Mouse (Mus musculus) erythroblast, adult 5-6 weeks (primary cell): ENCODE measurements around the gene Sh3glb2. TPM values are rescaled to one million over a fixed set of nuclear protein-coding genes. Genes with fewer than 3 reads are reported as not detected.

Experiments used
- ATAC-seq: replicated peaks from 2 replicates; pipeline ENCODE4 v1.8.0; 2016; ENCODE audit warnings: moderate number of reproducible peaks, mild to moderate bottlenecking, moderate TSS enrichment, inconsistent platforms; ENCODE audit not compliant: poor library complexity, low FRiP score, severe bottlenecking
- total RNA-seq, 2 experiments: library from RNA; stranded (forward) in 1 of 2; stranded (reverse) in 1 of 2; fragments of 150-400 nt in 1 of 2; fragments of 200-764, 138-1000 nt in 1 of 2; gene quantifications; 2 replicates each; pipeline versions ENCODE4 v1.2.3 to v1.2.4; 2015 to 2017; ENCODE audit warnings: low replicate concordance in 2 of 2

Gene Sh3glb2
- total RNA-seq (2015; ENCODE audit: low replicate concordance): 5.2 and 7.3 TPM in 2 replicates
- 7.4 and 9.3 TPM in 2 replicates for total RNA-seq (2017; ENCODE audit: low replicate concordance)

DNA sequence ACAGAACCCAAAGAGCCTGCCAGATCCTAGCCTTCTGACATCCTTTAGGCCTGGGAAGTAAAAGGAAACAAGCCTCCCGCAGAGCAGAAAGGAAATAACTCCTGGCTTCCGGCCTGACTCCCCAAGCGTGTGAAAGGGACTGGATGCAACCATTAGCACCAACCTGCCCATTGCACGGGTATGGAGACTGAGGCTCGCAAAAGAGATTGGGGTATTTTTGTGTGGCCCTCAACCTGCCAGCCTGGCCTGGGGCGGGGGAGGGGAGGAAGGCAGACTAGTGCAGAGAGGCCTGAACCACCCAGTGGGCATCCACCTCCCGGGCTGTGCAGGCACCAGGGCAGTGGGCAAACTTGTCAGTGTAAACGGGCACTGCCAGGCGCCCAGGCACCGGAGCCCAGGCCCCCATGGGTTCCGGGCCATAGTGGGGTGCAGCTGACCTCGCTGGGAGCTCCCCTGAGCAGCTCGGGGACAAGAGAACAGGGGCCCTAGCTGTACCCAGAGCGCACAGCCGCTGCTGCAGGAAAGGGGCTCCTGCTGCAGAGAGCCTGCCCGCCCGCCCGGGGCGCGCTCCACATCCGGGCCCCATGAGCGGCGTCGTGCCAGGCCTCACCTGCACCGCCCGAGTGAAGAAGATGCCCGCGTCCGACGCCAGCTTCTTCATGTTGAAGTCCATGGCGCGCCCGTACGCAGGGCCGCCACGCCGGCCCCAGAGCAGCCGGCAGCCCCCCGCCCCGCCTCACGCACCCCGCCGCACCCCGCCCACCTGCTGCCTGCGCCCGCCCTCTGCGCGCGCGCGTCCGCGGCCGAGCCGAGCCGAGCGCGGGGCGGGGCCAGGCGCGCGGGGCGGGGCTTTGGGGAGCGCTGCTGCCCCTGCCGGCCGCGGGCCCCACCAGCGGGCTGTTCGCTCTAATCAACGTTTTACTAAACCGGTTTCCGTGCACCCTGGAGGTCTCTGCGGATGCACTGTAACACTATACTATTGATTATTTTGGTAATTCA is at the start of gene Sh3glb2:
Gene Sh3glb2, minus strand, starts transcription at position 805 of the 999 bp plus-strand sequence.
- ATAC-seq: peak; percentile 53

DNA sequence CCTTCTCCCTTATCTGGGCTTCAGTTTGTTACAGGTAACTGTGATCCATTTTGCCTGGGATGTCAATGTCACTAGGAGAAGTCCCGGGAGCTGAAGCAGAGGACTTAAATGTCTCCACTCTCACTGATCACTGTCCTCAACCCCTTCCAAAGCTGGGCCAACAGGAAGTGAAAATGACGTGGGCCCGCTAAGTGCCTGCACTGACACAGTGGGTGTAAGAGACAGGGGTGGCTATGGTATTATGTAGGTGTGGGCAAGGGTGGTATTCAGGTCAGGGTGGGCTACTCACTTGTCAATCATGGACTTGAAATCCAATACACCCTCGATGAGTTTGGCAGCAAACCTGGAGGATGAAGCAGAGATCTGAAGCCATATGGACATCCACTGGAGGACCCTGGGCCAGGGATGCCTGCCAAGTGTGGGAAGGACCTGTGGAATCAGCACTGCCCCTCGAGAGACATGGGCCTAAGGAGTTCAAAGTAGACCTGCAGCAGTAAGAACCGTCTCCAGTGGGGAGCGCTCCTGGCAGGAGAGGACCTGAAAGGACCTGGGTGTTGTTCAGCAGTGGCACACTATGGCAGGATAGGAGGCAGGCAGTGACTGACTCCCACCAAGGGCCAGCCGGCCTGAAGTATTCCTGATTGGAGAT is 49.4 kb upstream of the Sh3glb2 start:
- ATAC-seq: no peak

DNA sequence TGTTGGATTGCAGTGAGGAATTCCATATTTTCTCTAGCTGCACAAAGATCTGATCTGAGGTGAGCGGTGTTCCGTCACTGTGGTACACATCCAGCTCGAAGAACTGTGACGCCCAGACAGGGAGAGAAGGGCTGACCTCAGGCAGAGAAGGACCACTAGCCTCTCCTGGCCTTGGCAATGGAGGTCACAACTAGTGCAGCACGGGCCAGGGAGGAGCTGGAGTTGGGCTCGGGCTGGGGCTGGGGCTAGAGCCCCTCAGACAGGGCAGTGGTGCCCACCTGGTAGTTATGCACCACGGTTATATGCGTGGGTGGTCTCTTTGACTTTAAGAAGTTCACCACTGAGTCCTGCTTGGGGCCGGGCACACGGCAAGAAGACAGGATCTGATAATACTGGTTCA is 48.6 kb upstream of the Sh3glb2 start:
- no peak for ATAC-seq

DNA sequence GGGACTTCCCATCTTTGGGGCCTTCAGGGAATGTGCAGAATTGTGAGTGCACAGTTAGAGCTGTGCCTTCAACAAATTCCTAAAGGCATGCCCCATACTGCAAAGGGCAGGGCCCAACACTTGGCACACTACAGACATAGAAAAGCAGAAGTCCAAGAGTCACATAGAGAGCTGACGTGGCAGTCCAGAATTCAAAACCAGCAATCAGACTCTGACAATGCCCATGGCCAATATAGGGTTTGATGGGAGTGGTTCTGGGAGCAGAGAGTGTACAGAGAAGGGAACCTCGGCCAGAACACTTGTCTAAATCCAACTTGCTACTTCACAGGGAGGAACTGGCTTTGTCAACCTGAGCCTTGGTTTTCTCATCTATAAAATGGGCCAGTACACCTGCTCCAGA is 48.1 kb upstream of the Sh3glb2 start:
- no peak for ATAC-seq

DNA sequence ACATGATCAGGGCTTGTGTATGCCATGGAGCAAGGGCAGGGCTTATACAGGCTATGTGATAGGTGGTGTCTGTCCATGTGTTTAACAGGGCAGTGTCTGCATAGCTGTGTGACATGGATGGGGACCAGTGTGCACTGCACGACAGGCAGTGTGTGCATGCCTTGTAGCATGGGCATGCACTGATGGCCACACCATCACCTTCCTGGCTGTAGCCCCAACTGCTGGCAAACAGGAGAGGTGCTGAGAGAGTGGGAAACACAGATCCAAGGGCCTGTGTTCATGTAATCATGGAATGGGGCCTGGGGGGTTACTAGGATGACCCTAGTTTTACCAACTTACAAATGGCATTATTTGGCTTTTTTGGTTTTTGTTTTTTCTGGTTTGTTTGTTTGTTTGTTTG is 44.7 kb upstream of the Sh3glb2 start:
- ATAC-seq: no peak

DNA sequence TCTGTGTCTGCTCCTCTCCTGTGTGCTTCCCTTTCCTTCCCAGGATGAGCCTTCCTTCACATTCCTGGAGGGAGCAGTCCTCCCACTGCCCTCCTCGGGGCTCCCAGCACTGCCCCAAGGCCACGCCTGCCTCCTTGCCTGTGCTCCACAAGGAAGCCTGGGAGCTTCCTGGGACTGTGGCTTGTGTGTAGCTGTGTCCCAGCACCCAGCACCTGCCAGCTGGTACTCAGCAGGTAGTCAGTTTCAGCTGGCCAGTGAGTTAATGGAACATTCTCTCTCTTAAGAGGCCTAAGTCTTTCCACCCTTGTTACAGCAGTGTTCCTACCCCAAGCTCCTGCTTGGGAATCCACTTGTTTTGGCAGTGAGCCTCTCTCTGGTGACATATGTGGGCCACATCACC is 43.7 kb upstream of the Sh3glb2 start:
- no peak for ATAC-seq

DNA sequence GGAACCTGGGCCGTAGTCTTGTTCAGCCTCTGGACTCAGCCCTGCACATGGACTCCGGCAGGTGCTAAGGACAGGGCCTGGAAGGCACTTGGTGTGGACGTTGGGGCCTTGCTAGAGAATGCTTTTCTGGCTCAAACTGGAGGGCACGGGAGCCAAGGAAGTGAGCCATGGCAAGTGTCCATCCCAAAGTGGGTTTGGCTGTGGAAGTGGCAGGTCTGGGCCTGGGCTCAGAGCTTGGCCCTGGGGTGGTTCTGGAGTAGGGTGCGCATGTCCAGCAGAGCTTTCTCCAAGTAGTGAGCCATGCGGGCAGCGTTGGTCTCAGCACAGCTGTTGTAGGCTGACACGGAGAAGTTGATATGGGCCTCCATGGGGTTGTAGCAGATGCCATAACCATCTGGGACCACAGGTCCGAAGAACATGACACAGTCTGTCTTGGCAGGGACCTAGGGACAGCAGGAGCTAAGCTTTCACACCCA is 43.3 kb upstream of the Sh3glb2 start:
- no peak for ATAC-seq

DNA sequence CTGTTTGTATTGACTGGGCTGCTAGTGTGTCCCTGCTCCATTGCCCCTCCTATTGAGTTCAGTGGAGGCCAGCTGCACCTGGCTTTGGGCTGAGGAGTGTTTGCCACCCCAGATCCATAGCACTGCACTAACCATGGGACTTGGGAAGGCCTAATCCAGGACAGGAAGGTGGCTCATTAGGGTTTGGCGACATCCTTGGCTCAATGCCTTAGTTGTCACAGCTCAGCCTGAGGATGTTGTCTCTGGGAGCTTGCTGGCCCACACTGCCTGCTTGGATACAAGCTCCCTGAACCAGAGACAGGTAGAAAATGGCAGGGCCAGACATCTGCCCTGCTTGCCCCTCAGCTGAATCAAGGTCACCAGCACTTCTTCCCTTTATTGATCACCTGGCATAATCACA is 42.4 kb upstream of the Sh3glb2 start:
- no peak for ATAC-seq

DNA sequence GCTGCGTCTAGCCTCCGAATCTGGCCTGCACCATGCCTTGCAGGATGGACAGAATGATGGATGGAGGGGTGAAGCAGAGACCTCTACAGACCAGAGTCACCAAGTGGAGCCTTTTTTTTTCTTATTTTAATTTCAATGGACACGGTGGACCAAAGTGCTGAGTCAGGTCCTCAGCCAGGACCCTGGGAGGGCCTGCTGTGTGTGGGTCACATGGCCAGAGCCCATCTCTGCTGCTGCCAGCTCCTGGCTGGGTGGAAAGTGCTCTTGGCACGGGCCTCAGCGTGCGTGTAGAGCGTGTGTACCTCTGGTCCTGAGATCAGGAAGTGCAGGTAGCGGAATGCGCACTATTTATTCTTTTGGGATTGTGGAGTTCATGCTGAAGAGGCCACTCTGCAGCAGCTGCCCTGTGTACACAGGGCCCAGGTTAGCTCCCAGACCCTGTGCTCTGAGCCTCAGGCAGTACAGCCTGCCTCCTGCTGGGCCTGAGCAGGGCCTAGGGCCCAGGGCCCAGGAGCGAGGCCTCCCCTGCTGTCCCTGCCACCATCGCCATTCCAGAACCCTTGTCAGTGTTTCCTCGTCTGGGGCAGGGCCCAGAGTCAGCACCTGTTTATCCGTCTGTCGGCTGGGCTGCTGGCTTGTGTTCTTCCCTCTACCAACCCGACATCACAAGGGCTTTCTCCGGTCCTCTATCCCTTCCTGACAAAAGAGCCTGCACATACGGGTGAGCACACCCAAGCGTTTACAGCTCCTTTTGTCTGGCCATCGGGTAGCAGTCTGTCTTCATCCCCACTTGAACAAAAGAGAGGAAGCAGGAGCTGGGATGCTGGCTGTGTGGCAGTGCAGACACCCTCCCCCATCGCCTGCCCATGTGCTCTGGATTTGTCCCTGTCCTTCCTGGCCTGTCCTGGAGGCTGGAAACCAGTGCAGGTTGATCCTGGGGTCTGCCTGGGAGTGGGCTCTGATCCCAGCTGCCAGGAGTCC is 40.3 kb upstream of the Sh3glb2 start:
- no peak for ATAC-seq

DNA sequence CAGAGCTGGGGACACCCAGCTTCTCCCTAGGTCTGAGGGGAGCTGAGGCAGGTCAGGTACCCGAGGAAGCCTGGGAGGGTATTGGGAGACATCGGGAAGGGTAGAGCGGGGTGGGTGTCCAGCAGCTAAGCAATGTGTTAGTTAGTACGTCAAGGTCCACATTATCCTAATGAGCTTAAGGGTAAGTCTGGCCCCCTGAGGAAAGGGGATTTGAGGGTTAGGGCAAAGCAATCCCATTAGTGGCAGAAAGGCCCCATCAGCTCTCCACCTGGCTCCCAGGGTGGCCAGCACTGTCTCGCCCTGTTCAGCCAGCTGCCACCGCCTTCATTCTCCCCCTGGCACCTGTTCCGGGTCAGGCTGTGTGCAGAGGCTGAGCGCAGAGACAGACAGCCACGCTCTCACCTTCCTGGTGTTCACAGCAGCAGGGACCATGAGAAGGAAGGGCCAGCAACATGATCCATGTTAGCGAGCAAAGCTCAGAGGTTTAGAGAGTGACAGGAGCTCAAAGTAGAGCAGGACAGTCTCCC is 38.9 kb upstream of the Sh3glb2 start:
- no peak for ATAC-seq

DNA sequence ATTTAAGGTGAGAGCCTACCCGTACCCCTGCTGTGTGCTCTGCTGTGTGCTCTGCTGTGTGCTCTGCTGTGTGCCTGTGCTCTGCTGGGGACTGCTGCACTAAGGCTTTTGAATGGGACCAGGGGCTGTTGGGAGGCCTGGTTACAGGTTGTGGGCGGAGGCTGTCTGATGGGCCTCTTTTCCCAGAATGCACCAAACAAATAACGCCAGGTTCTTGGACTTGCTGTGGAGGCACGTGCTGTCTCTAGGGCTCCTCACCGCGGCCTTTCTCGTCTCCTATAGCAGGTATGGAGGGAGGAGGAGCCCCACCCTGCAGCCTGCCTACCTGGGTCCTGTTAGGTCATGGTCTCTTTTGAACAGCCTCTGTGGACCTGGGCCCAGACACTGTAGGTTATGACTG is 37.1 kb upstream of the Sh3glb2 start:
- ATAC-seq: no peak

DNA sequence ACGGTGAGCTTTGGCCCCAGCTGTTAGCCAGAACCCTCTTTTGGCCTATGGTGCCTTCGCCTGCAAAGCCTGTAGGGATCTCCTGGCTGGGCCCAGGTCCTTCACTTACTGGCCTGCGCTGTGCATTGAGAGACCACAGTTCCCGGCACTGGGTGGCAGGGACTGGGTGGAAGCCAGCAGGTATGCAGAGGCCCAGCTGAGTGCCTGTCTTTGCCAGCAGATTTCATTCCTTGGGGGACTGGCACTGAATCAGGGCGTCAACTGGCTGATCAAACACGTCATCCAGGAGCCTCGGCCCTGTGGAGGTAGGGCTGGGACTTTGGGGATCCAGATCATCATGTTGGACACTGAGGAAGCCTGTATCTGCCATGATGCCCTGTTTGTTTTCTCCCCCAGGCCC is 36.6 kb upstream of the Sh3glb2 start:
- no peak for ATAC-seq

DNA sequence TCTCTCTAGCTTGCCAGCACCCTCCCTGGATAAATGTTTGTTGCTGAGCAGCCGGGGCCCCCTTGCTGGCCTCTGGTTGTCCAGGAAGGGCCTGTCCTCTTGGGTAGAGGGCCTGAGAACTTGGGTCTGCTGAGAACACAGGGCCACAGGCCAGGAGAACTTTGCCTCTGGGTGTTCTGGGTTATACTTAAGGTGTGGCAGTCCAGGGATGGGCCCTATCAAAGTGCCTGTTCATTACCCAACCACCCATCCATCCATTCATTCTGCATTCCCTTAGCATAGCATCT is 34.2 kb upstream of the Sh3glb2 start:
- no peak for ATAC-seq

DNA sequence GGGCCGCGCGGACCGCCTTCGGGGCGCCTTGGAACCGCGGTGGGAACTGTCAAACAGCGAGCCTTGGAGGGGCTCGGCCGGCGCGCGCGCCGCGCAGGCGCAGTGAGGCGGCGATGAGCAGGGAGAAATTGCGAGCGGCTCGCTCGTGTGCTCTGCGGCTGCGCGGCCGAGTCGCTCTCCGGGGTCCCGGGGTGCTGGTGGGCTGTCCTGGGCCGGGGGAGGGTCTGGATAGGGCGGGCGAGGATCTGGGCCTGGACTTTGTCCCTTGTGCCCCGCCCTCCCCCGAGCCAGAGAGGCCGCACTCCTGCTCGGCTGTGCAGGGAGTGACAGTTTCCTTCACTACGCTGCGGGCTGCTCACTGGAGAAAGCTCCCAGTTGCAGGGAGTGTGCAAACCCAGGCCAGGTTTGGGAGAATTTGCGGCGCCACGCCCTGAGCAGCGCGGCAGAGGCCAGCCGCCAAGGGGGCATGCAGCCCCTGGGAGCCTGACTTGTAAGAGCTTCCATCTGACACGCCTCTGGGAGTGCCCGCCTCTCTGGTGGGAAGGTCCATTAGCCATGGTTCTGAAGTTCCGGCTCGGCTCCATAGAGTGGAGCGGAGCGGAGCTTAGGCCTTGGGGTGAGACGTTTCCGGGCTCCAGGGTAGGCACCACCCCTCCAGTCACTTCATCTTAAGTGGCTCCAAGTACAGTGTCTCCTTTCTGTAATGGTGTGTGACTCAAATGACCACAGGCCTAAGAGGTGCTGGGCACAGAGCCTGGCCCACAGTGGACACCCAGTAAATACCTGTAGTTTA is 33.6 kb upstream of the Sh3glb2 start:
- peak; percentile 21 for ATAC-seq

DNA sequence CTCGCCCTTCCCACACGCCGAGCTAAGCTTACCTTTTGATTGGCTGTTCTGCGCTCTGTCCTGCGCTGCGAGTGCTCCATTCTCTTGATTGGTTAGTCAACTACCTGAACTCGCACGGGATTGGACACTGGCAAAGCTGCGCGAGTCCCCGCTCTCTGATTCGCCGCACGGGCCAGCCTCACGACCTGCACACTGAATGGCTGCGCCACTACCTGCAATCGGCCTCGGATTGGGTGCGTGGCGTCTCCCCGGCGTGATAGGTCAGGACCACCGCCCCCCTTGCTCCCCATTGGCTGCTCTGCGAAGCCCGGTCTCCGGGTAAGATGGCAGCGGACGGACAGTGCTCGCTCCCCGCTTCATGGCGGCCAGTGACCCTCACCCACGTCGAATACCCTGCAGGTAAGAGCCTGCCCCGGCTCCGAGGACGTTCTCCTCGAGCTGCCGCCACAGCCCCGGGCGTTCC is 33.0 kb upstream of the Sh3glb2 start, which contains the start of gene Dolpp1:
Gene Dolpp1, plus strand, starts transcription at position 141 of the 463 bp plus-strand sequence.
- peak; percentile 93 for ATAC-seq

DNA sequence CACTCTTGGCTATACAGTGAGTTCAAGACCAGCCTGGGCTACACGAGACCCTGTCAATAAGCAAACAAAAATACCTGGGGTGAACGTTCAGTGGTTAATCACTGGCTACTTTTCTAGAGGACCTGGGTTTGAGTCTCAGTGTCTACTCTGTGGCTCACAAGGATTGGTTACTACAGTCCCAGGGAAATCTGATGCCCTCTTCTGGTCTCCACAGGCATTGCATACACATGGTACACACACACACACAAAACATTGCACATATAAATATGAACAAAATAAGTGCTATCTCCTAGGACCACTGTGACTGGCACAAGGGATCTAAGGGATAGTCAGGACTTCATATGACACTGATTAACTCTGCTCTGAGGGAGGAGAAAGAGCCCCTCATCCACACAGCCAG is 29.9 kb upstream of the Sh3glb2 start:
- no peak for ATAC-seq

DNA sequence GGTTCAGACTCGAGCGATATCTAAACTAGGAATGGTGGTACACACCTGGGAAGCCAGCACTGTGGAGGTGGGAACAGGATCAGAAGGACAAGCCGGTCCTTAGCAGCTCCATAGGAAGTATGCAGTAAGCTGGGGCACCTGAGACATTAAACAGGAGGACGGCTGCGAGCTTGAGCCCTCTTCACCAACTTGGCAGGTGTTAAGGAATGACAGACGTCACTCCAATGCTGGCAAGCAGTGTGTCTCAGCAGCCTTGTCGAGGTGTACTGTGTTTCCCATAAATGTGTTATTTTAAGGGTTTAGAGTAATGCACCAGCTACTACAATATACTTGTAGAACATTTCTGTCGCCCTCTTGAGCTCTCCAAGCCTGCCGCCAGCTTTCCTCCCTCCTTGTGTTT is 27.8 kb upstream of the Sh3glb2 start:
- ATAC-seq: no peak

DNA sequence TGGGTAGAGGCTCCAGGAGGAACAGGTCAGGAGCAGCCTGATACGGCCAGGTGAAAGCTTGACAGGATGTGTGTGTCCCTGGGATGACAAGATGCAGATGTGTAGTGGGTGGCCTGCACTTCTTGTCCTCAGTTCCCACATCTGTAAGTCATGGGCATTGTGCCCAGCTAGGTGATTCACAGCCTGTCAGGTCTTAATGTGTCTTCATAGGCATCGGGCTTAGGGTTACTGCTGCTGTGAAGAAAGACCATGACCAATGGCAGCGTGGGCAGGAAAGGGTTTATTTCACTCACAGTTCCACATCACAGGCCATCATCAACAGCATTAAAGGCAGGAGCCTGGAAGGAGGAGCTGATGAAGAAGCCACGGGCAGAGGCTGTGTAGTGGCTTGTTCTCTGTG is 26.5 kb upstream of the Sh3glb2 start:
- no peak for ATAC-seq

DNA sequence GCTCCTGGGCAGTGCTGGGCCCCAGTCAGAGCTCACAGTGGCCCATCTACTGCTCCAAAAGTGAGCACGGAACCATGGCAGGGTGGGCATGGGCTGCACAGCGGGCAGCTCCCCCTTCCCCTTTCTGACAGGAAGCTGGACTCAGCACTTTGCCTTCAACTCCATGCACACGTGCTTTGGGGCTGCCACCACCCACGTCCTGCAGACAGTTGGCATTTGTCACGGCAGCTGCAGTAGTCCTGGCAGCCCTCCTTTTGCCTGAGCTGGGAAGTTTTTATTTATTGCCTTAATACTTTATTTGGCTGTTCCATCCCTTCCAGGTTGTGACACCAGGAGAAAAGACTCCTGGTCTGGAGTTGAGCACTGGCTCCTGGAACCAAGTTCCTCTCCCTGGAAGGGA is 25.7 kb upstream of the Sh3glb2 start:
- no peak for ATAC-seq
